Mouse (Mus musculus) G1E (cell line): ENCODE measurements around the gene Pde2a. TPM values are rescaled to one million over a fixed set of nuclear protein-coding genes. Genes with fewer than 3 reads are reported as not detected.

Experiments
- ATAC-seq: 2 replicates; pipeline ENCODE4 v1.8.0; 2016; ENCODE audit warnings: mild to moderate bottlenecking; ENCODE audit not compliant: insufficient number of reproducible peaks, poor library complexity, low FRiP score, severe bottlenecking; ENCODE audit errors: extremely low read depth
- DNase-seq: peaks from one replicate; pipeline ENCODE4 v3.0.0; 2012; ENCODE audit warnings: low spot score
- H3K27me3 ChIP-seq: 2 replicates; pipeline ENCODE4 v1.6.1; 2012; ENCODE audit warnings: mild to moderate bottlenecking, low read length, inconsistent platforms; ENCODE audit not compliant: insufficient read depth
- H3K36me3 ChIP-seq: replicated peaks from 2 replicates; pipeline ENCODE3; 2012; ENCODE audit warnings: mild to moderate bottlenecking, inconsistent platforms
- H3K4me1 ChIP-seq: 2 replicates; pipeline ENCODE4 v1.6.1; 2012; ENCODE audit warnings: low read depth, low read length, inconsistent platforms, mixed read lengths; ENCODE audit not compliant: insufficient read depth
- H3K4me3 ChIP-seq: 2 replicates; pipeline ENCODE4 v1.5.1; 2012; ENCODE audit warnings: low read depth, mild to moderate bottlenecking, inconsistent platforms, low read length, moderate library complexity, mixed read lengths
- H3K9me3 ChIP-seq: replicated peaks from 2 replicates; pipeline ENCODE4 v1.6.1; 2012; ENCODE audit warnings: inconsistent platforms
- CTCF ChIP-seq: IDR thresholded peaks from 2 replicates; pipeline ENCODE4 v1.5.1; 2012; ENCODE audit warnings: low read depth, low read length, inconsistent platforms, mixed read lengths
- GATA1 ChIP-seq: IDR thresholded peaks from 2 replicates; pipeline ENCODE4 v1.6.1; 2012; ENCODE audit warnings: borderline replicate concordance, low read length, inconsistent platforms, mixed read lengths
- GATA2 ChIP-seq: IDR thresholded peaks from 2 replicates; pipeline ENCODE4 v1.6.1; 2012; ENCODE audit warnings: low read depth, low read length, inconsistent platforms, borderline replicate concordance
- POLR2AphosphoS5 ChIP-seq: IDR thresholded peaks from 2 replicates; pipeline ENCODE4 v1.6.1; 2012; ENCODE audit warnings: low read depth, low read length, inconsistent platforms; ENCODE audit not compliant: insufficient replicate concordance
- TAL1 ChIP-seq: conservative IDR thresholded peaks from 2 replicates; pipeline ENCODE4 v1.6.1; 2012; ENCODE audit warnings: low read depth, low read length, inconsistent platforms, mixed read lengths
- polyA plus RNA-seq: library from polyadenylated mRNA; stranded (reverse); fragments of >175 nt; gene quantifications from 2 replicates; pipeline ENCODE4 v1.2.3, GENCODE M21; 2012
- total RNA-seq, 2 experiments: library from RNA; stranded (forward) in 1 of 2; stranded (reverse) in 1 of 2; fragments of 200-1000 nt in 1 of 2; fragments of >200 nt in 1 of 2; fragmentation: Nextera tagmentation in 1 of 2; gene quantifications; 2 replicates each; pipeline ENCODE4 v1.2.3; 2014 to 2017

The Pde2a gene
- total and polyA plus RNA-seq, 3 experiments: 0.55 TPM; not detected in 2

- H3K27me3 ChIP-seq: no peaks in the 10 kb centered on the region
Observed at GRCm38 (mm10) chr7:101477200-101477599, 55.7 kb downstream of the Pde2a start.

GRCm38 (mm10) chr7:101478099-101478498 lies 56.6 kb downstream of the Pde2a start:
- no peaks in the 10 kb centered on the region for H3K36me3 ChIP-seq
- no peak overlapping the region for H3K4me3 ChIP-seq
- H3K9me3 ChIP-seq: no peaks in the 10 kb centered on the region
- H3K27me3 ChIP-seq: no peaks in the 10 kb centered on the region; the same call in 1 of the 2 replicates
- TF ChIP-seq POLR2AphosphoS5 (no peak), GATA1 (no peak), TAL1 (no peak), CTCF (no peak), GATA2 (no peak)
- ATAC-seq: no peak
- no peaks in the 10 kb centered on the region for H3K4me1 ChIP-seq
- DNase-seq: no peak

More at GRCm38 (mm10) chr7:101477200-101477599, 55.7 kb downstream of the Pde2a start:
- TF ChIP-seq TAL1: no peak
- no peak for TF ChIP-seq POLR2AphosphoS5
- TF ChIP-seq GATA2: no peak
- no peak for TF ChIP-seq GATA1
- TF ChIP-seq CTCF: no peak
- Histone ChIP-seq H3K9me3 (no peaks in the 10 kb centered on the region), H3K4me3 (no peak overlapping the region), H3K4me1 (no peaks in the 10 kb centered on the region), H3K36me3 (no peaks in the 10 kb centered on the region)
- DNase-seq (no peak), ATAC-seq (no peak)

GRCm38 (mm10) chr7:101479841-101480240 lies 58.4 kb downstream of the Pde2a start:
- no peak for DNase-seq
- ATAC-seq: no peak
- no peaks in the 10 kb centered on the region for H3K4me1 ChIP-seq
- H3K27me3 ChIP-seq: no peaks in the 10 kb centered on the region; the same call in 1 of the 2 replicates
- H3K36me3 ChIP-seq: no peaks in the 10 kb centered on the region
- no peak overlapping the region for H3K4me3 ChIP-seq
- no peaks in the 10 kb centered on the region for H3K9me3 ChIP-seq
- no peak for TF ChIP-seq GATA1
- TF ChIP-seq POLR2AphosphoS5: no peak
- TF ChIP-seq TAL1: no peak
- no peak for TF ChIP-seq CTCF
- TF ChIP-seq GATA2: no peak

DNA sequence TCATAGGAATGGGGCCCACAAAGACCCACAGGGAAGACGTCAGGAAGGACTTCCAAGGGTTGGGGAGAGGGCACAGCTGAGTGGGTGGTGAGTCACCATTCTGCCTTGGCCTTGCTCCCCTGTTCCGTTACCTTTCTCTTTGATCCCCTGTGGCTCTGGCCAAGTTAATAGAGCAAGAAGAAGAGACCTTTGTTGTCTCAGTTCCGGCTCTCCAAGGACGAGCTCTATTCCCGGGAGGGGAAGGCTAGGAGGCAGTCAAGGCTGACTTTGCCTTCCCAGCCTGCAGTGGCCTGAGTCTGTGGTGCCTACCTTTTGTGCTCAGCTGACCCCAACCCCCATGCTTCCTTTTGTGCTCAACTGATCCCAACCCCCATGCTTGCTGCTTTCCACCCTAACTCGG lies 59.2 kb downstream of the Pde2a start:
- no peaks in the 10 kb centered on the region for H3K9me3 ChIP-seq
- H3K4me1 ChIP-seq: no peaks in the 10 kb centered on the region
- ATAC-seq: no peak
- no peak for DNase-seq
- no peak for TF ChIP-seq GATA2
- TF ChIP-seq CTCF: no peak
- TF ChIP-seq TAL1: no peak
- TF ChIP-seq GATA1: no peak
- TF ChIP-seq POLR2AphosphoS5: no peak
- no peaks in the 10 kb centered on the region for H3K36me3 ChIP-seq
- H3K27me3 ChIP-seq: no peaks in the 10 kb centered on the region; the same call in 1 of the 2 replicates
- no peak overlapping the region for H3K4me3 ChIP-seq

GRCm38 (mm10) chr7:101481872-101482498 lies 60.5 kb downstream of the Pde2a start:
- TF ChIP-seq GATA1 (no peak), POLR2AphosphoS5 (no peak), CTCF (no peak), TAL1 (no peak), GATA2 (no peak)
- no peak for DNase-seq
- no peak overlapping the region for H3K4me3 ChIP-seq
- ATAC-seq: no peak
- H3K9me3 ChIP-seq: no peaks in the 10 kb centered on the region
- no peaks in the 10 kb centered on the region for H3K36me3 ChIP-seq
- H3K4me1 ChIP-seq: no peaks in the 10 kb centered on the region
- H3K27me3 ChIP-seq: no peaks in the 10 kb centered on the region; the same call in 1 of the 2 replicates

DNA sequence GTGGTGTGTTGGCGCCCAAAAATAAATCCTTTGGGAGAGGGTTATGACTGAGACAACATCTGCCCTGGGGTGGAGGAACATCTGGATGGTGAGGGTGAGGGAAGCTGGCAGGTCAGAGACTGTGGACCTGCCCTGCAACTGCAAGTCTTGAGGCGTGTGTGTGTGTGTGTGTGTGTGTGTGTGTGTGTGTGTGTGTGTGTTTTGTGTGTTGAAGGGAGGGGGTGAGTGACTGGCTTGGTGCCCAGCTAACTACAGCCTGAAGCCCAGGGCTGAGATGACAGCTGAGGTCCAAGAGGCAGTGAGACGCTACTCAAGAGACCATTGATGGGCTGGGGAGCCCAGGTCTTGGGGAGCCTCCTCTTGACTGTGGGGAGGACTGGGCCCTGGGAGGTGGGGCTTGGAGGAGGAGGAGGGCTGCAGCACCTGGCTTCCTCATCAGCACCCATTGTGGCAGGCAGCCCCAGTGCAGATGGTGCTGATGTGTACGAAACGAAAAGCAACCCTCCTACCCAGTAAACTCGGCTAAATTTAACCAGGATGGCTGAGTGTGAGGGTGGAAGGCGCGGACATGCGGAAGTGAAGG lies 61.1 kb downstream of the Pde2a start:
- ATAC-seq (no peak), DNase-seq (no peak)
- H3K4me1 ChIP-seq: no peaks in the 10 kb centered on the region
- TF ChIP-seq POLR2AphosphoS5: no peak
- TF ChIP-seq GATA1: no peak
- no peak for TF ChIP-seq GATA2
- TF ChIP-seq TAL1: no peak
- no peak for TF ChIP-seq CTCF
- no peaks in the 10 kb centered on the region for H3K9me3 ChIP-seq
- no peaks in the 10 kb centered on the region; the same call in 1 of the 2 replicates for H3K27me3 ChIP-seq
- no peaks in the 10 kb centered on the region for H3K36me3 ChIP-seq
- no peak overlapping the region for H3K4me3 ChIP-seq
